Mouse (Mus musculus): ENCODE data around the gene Taf1c. TPM values are rescaled to one million over a fixed set of nuclear protein-coding genes. Genes with fewer than 3 reads are reported as not detected.
A peak's percentile ranks its signal among the peaks of the same experiment; 100 is the strongest.

The Taf1c gene
- polyA plus RNA-seq (2014; fragmentation: Nextera tagmentation; extraction: Ambion mirVana), result 7.9 and 11.3 TPM in 2 replicates

- DNase-seq (ENCODE audit: low spot score) (peak; percentile 96), ATAC-seq (ENCODE audit: low read depth) (peak; percentile 89)
- H3K4me2 ChIP-seq (ENCODE audit: low read depth, low read length), result peak within 1 kb of the TSS; percentile 77
- peak within 1 kb of the TSS; percentile 74 for H3K4me3 ChIP-seq (ENCODE audit: low read depth, low read length)
- no peak within 1 kb of the TSS for H3K27ac ChIP-seq (replicated peaks; ENCODE audit: low read depth, low read length)
- peak within 1 kb of the TSS; percentile 83 for H3K9ac ChIP-seq (ENCODE audit: low read depth, low read length)
- H3K9me3 ChIP-seq (ENCODE audit: control insufficient read depth, low read length), result peaks cover 4% of the 10 kb centered on the region; the same call in 1 of the 2 replicates
- H3K36me3 ChIP-seq (ENCODE audit: control insufficient read depth, insufficient read depth, low read length), result peaks cover 27% of the 10 kb centered on the region
- peaks cover 4% of the 10 kb centered on the region; the same call in 1 of the 2 replicates for H3K4me1 ChIP-seq (ENCODE audit: control insufficient read depth, insufficient read depth, low read length)
- 1% methylated on average over 23 of the region's 23 CpGs for WGBS
- H3K27me3 ChIP-seq (replicated peaks; ENCODE audit: control insufficient read depth, insufficient read depth, low read length), result no peaks in the 10 kb centered on the region
These were observed at the start of gene Taf1c for GRCm38 (mm10) chr8:119604996-119605395. Taf1c (minus strand) TSS chr8:119605222.

GRCm38 (mm10) chr8:119651324-119651723 lies 46.3 kb upstream of the Taf1c start:
- no peak overlapping the region for H3K4me2 ChIP-seq (ENCODE audit: low read depth, low read length)
- H3K4me3 ChIP-seq (ENCODE audit: low read depth, low read length), result no peak overlapping the region
- no peak overlapping the region for H3K9ac ChIP-seq (ENCODE audit: low read depth, low read length)
- ATAC-seq (ENCODE audit: low read depth) (peak; percentile 55), DNase-seq (ENCODE audit: low spot score) (peak; percentile 36)
- H3K27me3 ChIP-seq (replicated peaks; ENCODE audit: control insufficient read depth, insufficient read depth, low read length), result no peaks in the 10 kb centered on the region
- no peaks in the 10 kb centered on the region for H3K36me3 ChIP-seq (ENCODE audit: control insufficient read depth, insufficient read depth, low read length)
- no peak overlapping the region for H3K27ac ChIP-seq (replicated peaks; ENCODE audit: low read depth, low read length)
- WGBS, result 44% methylated on average over 2 of the region's 2 CpGs
- no peaks in the 10 kb centered on the region; the same call in 1 of the 2 replicates for H3K4me1 ChIP-seq (ENCODE audit: control insufficient read depth, insufficient read depth, low read length)
- no peaks in the 10 kb centered on the region for H3K9me3 ChIP-seq (ENCODE audit: control insufficient read depth, low read length)

GRCm38 (mm10) chr8:119646846-119647245 lies 41.8 kb upstream of the Taf1c start:
- H3K27me3 ChIP-seq (replicated peaks; ENCODE audit: control insufficient read depth, insufficient read depth, low read length), result no peaks in the 10 kb centered on the region
- no peak overlapping the region for H3K9ac ChIP-seq (ENCODE audit: low read depth, low read length)
- H3K27ac ChIP-seq (replicated peaks; ENCODE audit: low read depth, low read length), result no peak overlapping the region
- H3K4me3 ChIP-seq (ENCODE audit: low read depth, low read length), result no peak overlapping the region
- DNase-seq (ENCODE audit: low spot score), result no peak
- ATAC-seq (ENCODE audit: low read depth), result no peak
- WGBS, result 85% methylated on average over 7 of the region's 7 CpGs
- H3K4me1 ChIP-seq (ENCODE audit: control insufficient read depth, insufficient read depth, low read length), result no peaks in the 10 kb centered on the region; the same call in 1 of the 2 replicates
- no peaks in the 10 kb centered on the region for H3K36me3 ChIP-seq (ENCODE audit: control insufficient read depth, insufficient read depth, low read length)
- no peak overlapping the region for H3K4me2 ChIP-seq (ENCODE audit: low read depth, low read length)
- H3K9me3 ChIP-seq (ENCODE audit: control insufficient read depth, low read length), result no peaks in the 10 kb centered on the region

- H3K9ac ChIP-seq (ENCODE audit: low read depth, low read length), result no peak overlapping the region
- H3K4me1 ChIP-seq (ENCODE audit: control insufficient read depth, insufficient read depth, low read length), result no peaks in the 10 kb centered on the region
- H3K9me3 ChIP-seq (ENCODE audit: control insufficient read depth, low read length), result no peaks in the 10 kb centered on the region
- no peaks in the 10 kb centered on the region for H3K36me3 ChIP-seq (ENCODE audit: control insufficient read depth, insufficient read depth, low read length)
- H3K4me3 ChIP-seq (ENCODE audit: low read depth, low read length), result no peak overlapping the region
- no peak overlapping the region for H3K27ac ChIP-seq (replicated peaks; ENCODE audit: low read depth, low read length)
- H3K4me2 ChIP-seq (ENCODE audit: low read depth, low read length), result no peak overlapping the region
- H3K27me3 ChIP-seq (replicated peaks; ENCODE audit: control insufficient read depth, insufficient read depth, low read length), result no peaks in the 10 kb centered on the region
- 75% methylated on average over 3 of the region's 3 CpGs for WGBS
- ATAC-seq (ENCODE audit: low read depth) (no peak), DNase-seq (ENCODE audit: low spot score) (no peak)
These were observed 41.2 kb upstream of the Taf1c start for GRCm38 (mm10) chr8:119646197-119646596.

GRCm38 (mm10) chr8:119644981-119645597 lies 40.1 kb upstream of the Taf1c start:
- Histone ChIP-seq H3K4me2 (ENCODE audit: low read depth, low read length) (no peak overlapping the region), H3K27me3 (replicated peaks; ENCODE audit: control insufficient read depth, insufficient read depth, low read length) (no peaks in the 10 kb centered on the region), H3K9me3 (ENCODE audit: control insufficient read depth, low read length) (no peaks in the 10 kb centered on the region), H3K36me3 (ENCODE audit: control insufficient read depth, insufficient read depth, low read length) (no peaks in the 10 kb centered on the region), H3K4me1 (ENCODE audit: control insufficient read depth, insufficient read depth, low read length) (no peaks in the 10 kb centered on the region), H3K9ac (ENCODE audit: low read depth, low read length) (no peak overlapping the region), H3K27ac (replicated peaks; ENCODE audit: low read depth, low read length) (no peak overlapping the region), H3K4me3 (ENCODE audit: low read depth, low read length) (no peak overlapping the region)
- ATAC-seq (ENCODE audit: low read depth) (no peak; the same call in 1 of the 2 replicates), DNase-seq (ENCODE audit: low spot score) (no peak)
- WGBS, result 55% methylated on average over 18 of the region's 18 CpGs

GRCm38 (mm10) chr8:119644429-119644960 lies 39.5 kb upstream of the Taf1c start:
- no peaks in the 10 kb centered on the region for H3K27me3 ChIP-seq (replicated peaks; ENCODE audit: control insufficient read depth, insufficient read depth, low read length)
- H3K9ac ChIP-seq (ENCODE audit: low read depth, low read length), result no peak overlapping the region
- H3K9me3 ChIP-seq (ENCODE audit: control insufficient read depth, low read length), result no peaks in the 10 kb centered on the region
- no peaks in the 10 kb centered on the region for H3K4me1 ChIP-seq (ENCODE audit: control insufficient read depth, insufficient read depth, low read length)
- no peak for ATAC-seq (ENCODE audit: low read depth)
- H3K36me3 ChIP-seq (ENCODE audit: control insufficient read depth, insufficient read depth, low read length), result no peaks in the 10 kb centered on the region
- WGBS, result 59% methylated on average over 17 of the region's 17 CpGs
- DNase-seq (ENCODE audit: low spot score), result no peak
- no peak overlapping the region for H3K27ac ChIP-seq (replicated peaks; ENCODE audit: low read depth, low read length)
- no peak overlapping the region for H3K4me3 ChIP-seq (ENCODE audit: low read depth, low read length)
- no peak overlapping the region for H3K4me2 ChIP-seq (ENCODE audit: low read depth, low read length)

- Histone ChIP-seq H3K4me2 (ENCODE audit: low read depth, low read length) (no peak overlapping the region), H3K9ac (ENCODE audit: low read depth, low read length) (no peak overlapping the region), H3K27ac (replicated peaks; ENCODE audit: low read depth, low read length) (no peak overlapping the region), H3K4me1 (ENCODE audit: control insufficient read depth, insufficient read depth, low read length) (no peaks in the 10 kb centered on the region), H3K27me3 (replicated peaks; ENCODE audit: control insufficient read depth, insufficient read depth, low read length) (no peaks in the 10 kb centered on the region), H3K36me3 (ENCODE audit: control insufficient read depth, insufficient read depth, low read length) (no peaks in the 10 kb centered on the region), H3K9me3 (ENCODE audit: control insufficient read depth, low read length) (no peaks in the 10 kb centered on the region), H3K4me3 (ENCODE audit: low read depth, low read length) (no peak overlapping the region)
- no peak for DNase-seq (ENCODE audit: low spot score)
- ATAC-seq (ENCODE audit: low read depth), result no peak
- WGBS, result 81% methylated on average over 1 of the region's 1 CpGs
These were observed 37.9 kb upstream of the Taf1c start for GRCm38 (mm10) chr8:119642960-119643359.

GRCm38 (mm10) chr8:119641058-119641457 lies 36.0 kb upstream of the Taf1c start:
- H3K9ac ChIP-seq (ENCODE audit: low read depth, low read length), result no peak overlapping the region
- no peaks in the 10 kb centered on the region for H3K36me3 ChIP-seq (ENCODE audit: control insufficient read depth, insufficient read depth, low read length)
- ATAC-seq (ENCODE audit: low read depth) (no peak), DNase-seq (ENCODE audit: low spot score) (no peak)
- H3K9me3 ChIP-seq (ENCODE audit: control insufficient read depth, low read length), result no peaks in the 10 kb centered on the region
- no peak overlapping the region for H3K27ac ChIP-seq (replicated peaks; ENCODE audit: low read depth, low read length)
- no peaks in the 10 kb centered on the region for H3K4me1 ChIP-seq (ENCODE audit: control insufficient read depth, insufficient read depth, low read length)
- H3K27me3 ChIP-seq (replicated peaks; ENCODE audit: control insufficient read depth, insufficient read depth, low read length), result no peaks in the 10 kb centered on the region
- 79% methylated on average over 5 of the region's 5 CpGs for WGBS
- H3K4me3 ChIP-seq (ENCODE audit: low read depth, low read length), result no peak overlapping the region
- H3K4me2 ChIP-seq (ENCODE audit: low read depth, low read length), result no peak overlapping the region

GRCm38 (mm10) chr8:119639798-119640197 lies 34.8 kb upstream of the Taf1c start:
- ATAC-seq (ENCODE audit: low read depth) (no peak), DNase-seq (ENCODE audit: low spot score) (no peak)
- 67% methylated on average over 7 of the region's 7 CpGs for WGBS
- Histone ChIP-seq H3K9ac (ENCODE audit: low read depth, low read length) (no peak overlapping the region), H3K4me3 (ENCODE audit: low read depth, low read length) (no peak overlapping the region), H3K4me2 (ENCODE audit: low read depth, low read length) (no peak overlapping the region), H3K9me3 (ENCODE audit: control insufficient read depth, low read length) (no peaks in the 10 kb centered on the region), H3K27me3 (replicated peaks; ENCODE audit: control insufficient read depth, insufficient read depth, low read length) (no peaks in the 10 kb centered on the region), H3K27ac (replicated peaks; ENCODE audit: low read depth, low read length) (no peak overlapping the region), H3K36me3 (ENCODE audit: control insufficient read depth, insufficient read depth, low read length) (no peaks in the 10 kb centered on the region), H3K4me1 (ENCODE audit: control insufficient read depth, insufficient read depth, low read length) (peaks cover 7% of the 10 kb centered on the region; the same call in 1 of the 2 replicates)
